Mouse (Mus musculus) midbrain, embryonic 16.5 days (tissue): ENCODE results near the gene Dnaic2. TPM values are rescaled to one million over a fixed set of nuclear protein-coding genes. Genes with fewer than 3 reads are reported as not detected.

Experiments used
- ATAC-seq: fragments of 200-750 bp; cut with Nextera tagmentation; 2 replicates; pipeline ENCODE4 v1.8.0; 2017; ENCODE audit warnings: moderate TSS enrichment
- H3K27ac ChIP-seq: fragments of 300-500 bp; sonication (generic); 2 replicates; pipeline ENCODE4 v1.5.1; 2014; ENCODE audit warnings: mild to moderate bottlenecking, low read length, mixed read lengths
- H3K27me3 ChIP-seq: fragments of 300-500 bp; sonication (generic); 2 replicates; pipeline ENCODE4 v1.6.1; 2014; ENCODE audit warnings: low read depth, low read length, mixed read lengths; ENCODE audit not compliant: control insufficient read depth, insufficient read depth
- H3K36me3 ChIP-seq: fragments of 300-500 bp; sonication (generic); 2 replicates; pipeline ENCODE4 v1.6.1; 2014; ENCODE audit warnings: mild to moderate bottlenecking, low read length, moderate library complexity, mixed read lengths; ENCODE audit not compliant: control insufficient read depth, insufficient read depth
- H3K4me1 ChIP-seq: fragments of 300-500 bp; sonication (generic); 2 replicates; pipeline ENCODE4 v1.6.1; 2014; ENCODE audit warnings: mild to moderate bottlenecking, low read length, mixed read lengths; ENCODE audit not compliant: control insufficient read depth, insufficient read depth
- H3K4me2 ChIP-seq: fragments of 300-500 bp; sonication (generic); 2 replicates; pipeline ENCODE4 v1.6.1; 2014; ENCODE audit warnings: mild to moderate bottlenecking, low read length, mixed read lengths
- H3K4me3 ChIP-seq: fragments of 300-500 bp; sonication (generic); 2 replicates; pipeline ENCODE4 v1.5.1; 2014; ENCODE audit warnings: low read depth, mild to moderate bottlenecking, low read length, moderate library complexity, mixed read lengths
- H3K9ac ChIP-seq: fragments of 300-500 bp; sonication (generic); 2 replicates; pipeline ENCODE4 v1.6.1; 2014; ENCODE audit warnings: low read depth, low read length, mixed read lengths
- H3K9me3 ChIP-seq: fragments of 300-500 bp; sonication (generic); replicated peaks from 2 replicates; pipeline ENCODE4 v1.6.1; 2014; ENCODE audit warnings: mild to moderate bottlenecking, low read length, mixed read lengths; ENCODE audit not compliant: control insufficient read depth, poor library complexity, severe bottlenecking
- WGBS: fragments of 180-500 bp; shearing (Covaris S2); extraction: QIAGEN DNeasy Blood & Tissue Kit; methylation state at CpG from one replicate; pipeline ENCODE4 v1.1.7; 2014; 5-methylcytosine and 5-hydroxymethylcytosine counted together
- polyA plus RNA-seq: library from polyadenylated mRNA; unstranded; fragments of >200 nt; fragmentation: Nextera tagmentation; extraction: Ambion mirVana; gene quantifications from 2 replicates; pipeline ENCODE4 v1.2.1, GENCODE M21; 2015

Dnaic2 gene
- polyA plus RNA-seq, 1 experiment from 2014 or later: 3.1 TPM

GRCm38 (mm10) chr11:114685526-114686040 is 41.6 kb upstream of the Dnaic2 start:
- Histone ChIP-seq H3K27ac (no peak overlapping the region), H3K4me3 (no peak overlapping the region), H3K9me3 (no peaks in the 10 kb centered on the region), H3K27me3 (no peaks in the 10 kb centered on the region), H3K4me2 (no peak overlapping the region), H3K9ac (no peak overlapping the region), H3K36me3 (no peaks in the 10 kb centered on the region), H3K4me1 (peaks cover 2% of the 10 kb centered on the region; the same call in 1 of the 2 replicates)
- no peak for ATAC-seq
- WGBS: 84% methylated on average over 9 of the region's 9 CpGs

DNA sequence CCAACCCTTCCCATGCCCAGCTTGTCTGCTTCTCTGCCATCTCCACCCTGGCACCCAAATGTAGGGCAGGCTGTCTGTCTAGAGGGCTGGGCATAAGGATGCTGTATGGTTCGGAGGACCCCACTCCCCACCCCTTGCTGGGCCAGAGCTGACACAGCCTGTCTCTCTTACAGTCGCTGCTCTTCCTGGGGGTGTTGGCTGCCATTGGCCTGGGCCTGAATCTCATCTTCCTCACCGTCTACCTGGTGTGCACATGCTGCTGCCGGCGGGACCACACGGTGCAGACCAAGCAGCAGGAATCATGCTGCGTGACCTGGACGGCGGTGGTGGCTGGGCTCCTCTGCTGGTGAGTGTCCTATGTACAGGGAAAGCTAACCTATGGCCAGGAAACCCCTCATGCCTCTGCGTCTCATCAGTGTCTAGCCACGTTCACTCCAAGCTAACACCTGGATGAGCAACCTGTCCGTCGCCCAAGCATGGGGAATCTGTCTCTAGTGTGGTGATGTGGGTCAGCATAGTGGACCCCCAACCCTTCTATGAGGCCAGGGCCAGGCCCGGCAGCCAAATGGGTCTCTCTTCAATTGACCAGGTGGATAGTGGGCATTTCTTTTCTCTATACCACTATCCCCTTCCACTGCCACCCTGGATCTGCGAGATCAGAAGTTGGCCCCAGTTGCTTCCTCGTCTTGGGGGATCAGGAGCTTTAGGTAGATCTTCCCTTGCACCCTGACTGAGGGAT is 40.8 kb upstream of the Dnaic2 start:
- Histone ChIP-seq H3K4me1 (peaks cover 2% of the 10 kb centered on the region; the same call in 1 of the 2 replicates), H3K4me2 (no peak overlapping the region), H3K4me3 (no peak overlapping the region), H3K9ac (no peak overlapping the region), H3K9me3 (no peaks in the 10 kb centered on the region), H3K27me3 (no peaks in the 10 kb centered on the region), H3K27ac (no peak overlapping the region), H3K36me3 (no peaks in the 10 kb centered on the region)
- ATAC-seq: no peak
- 90% methylated on average over 16 of the region's 16 CpGs for WGBS

DNA sequence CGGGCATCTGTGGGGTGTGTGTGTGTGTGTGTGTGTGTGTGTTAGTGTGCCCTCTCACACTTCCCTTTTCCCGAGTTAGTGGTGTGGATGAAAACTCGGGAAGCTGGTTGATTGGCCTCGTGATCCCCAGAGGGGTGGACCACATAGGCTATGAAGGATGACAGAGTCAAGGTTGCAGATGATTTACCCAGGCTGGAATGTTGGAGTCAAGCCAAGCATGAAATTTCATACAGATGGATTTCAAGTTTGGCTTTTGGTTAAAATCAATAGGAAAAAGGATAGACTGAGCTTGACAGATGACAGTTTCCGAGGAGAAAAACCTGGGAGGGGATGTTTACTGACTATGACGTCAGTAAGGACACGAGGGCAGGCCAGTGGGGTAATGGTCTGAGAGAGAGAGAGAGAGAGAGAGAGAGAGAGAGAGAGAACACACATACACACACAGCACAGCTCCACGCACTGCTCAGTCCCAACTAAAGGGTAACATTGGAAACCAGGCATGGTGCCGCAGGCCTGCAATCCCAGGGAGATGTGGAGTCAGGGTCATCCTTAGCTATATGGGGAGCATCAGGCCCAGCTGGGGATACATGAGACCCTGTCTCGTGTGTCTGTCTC is 39.5 kb upstream of the Dnaic2 start:
- Histone ChIP-seq H3K9ac (no peak overlapping the region), H3K27me3 (no peaks in the 10 kb centered on the region), H3K4me3 (no peak overlapping the region), H3K27ac (no peak overlapping the region), H3K36me3 (no peaks in the 10 kb centered on the region), H3K4me2 (no peak overlapping the region), H3K9me3 (no peaks in the 10 kb centered on the region), H3K4me1 (peaks cover 2% of the 10 kb centered on the region; the same call in 1 of the 2 replicates)
- no peak for ATAC-seq
- 62% methylated on average over 10 of the region's 10 CpGs for WGBS

DNA sequence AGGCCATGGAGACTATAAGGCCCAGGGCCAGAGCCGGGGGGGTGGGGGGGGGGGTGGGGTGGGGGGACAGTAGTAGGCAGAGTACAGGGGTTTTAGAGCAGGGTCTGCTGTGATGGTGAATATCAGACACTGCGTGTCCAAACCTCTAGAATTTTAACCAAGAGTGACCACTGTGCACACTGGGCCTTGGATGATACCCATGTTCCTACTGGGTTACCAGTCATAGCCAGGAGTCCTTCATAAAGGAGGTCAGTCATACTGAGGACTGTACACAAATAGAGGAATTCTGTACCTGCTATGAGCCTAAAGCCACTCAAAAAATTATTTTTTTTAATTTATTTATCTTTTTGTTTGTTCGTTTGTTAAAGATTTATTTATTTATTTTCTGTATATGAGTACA is 38.5 kb upstream of the Dnaic2 start:
- H3K4me2 ChIP-seq: no peak overlapping the region
- no peak overlapping the region for H3K27ac ChIP-seq
- no peak for ATAC-seq
- no peaks in the 10 kb centered on the region for H3K27me3 ChIP-seq
- H3K4me3 ChIP-seq: no peak overlapping the region
- peaks cover 2% of the 10 kb centered on the region; the same call in 1 of the 2 replicates for H3K4me1 ChIP-seq
- 89% methylated on average over 2 of the region's 3 CpGs for WGBS
- H3K36me3 ChIP-seq: no peaks in the 10 kb centered on the region
- no peaks in the 10 kb centered on the region for H3K9me3 ChIP-seq
- no peak overlapping the region for H3K9ac ChIP-seq

- Histone ChIP-seq H3K9me3 (no peaks in the 10 kb centered on the region), H3K4me2 (no peak overlapping the region), H3K9ac (no peak overlapping the region), H3K4me3 (no peak overlapping the region), H3K4me1 (peaks cover 2% of the 10 kb centered on the region; the same call in 1 of the 2 replicates), H3K27me3 (no peaks in the 10 kb centered on the region), H3K36me3 (0 out of 2 replicates have a peak, but pooled peaks cover 2% of the 10 kb centered on the region), H3K27ac (no peak overlapping the region)
- 90% methylated on average over 15 of the region's 15 CpGs for WGBS
- ATAC-seq: no peak
Observed at GRCm38 (mm10) chr11:114690192-114690591, 37.0 kb upstream of the Dnaic2 start.

DNA sequence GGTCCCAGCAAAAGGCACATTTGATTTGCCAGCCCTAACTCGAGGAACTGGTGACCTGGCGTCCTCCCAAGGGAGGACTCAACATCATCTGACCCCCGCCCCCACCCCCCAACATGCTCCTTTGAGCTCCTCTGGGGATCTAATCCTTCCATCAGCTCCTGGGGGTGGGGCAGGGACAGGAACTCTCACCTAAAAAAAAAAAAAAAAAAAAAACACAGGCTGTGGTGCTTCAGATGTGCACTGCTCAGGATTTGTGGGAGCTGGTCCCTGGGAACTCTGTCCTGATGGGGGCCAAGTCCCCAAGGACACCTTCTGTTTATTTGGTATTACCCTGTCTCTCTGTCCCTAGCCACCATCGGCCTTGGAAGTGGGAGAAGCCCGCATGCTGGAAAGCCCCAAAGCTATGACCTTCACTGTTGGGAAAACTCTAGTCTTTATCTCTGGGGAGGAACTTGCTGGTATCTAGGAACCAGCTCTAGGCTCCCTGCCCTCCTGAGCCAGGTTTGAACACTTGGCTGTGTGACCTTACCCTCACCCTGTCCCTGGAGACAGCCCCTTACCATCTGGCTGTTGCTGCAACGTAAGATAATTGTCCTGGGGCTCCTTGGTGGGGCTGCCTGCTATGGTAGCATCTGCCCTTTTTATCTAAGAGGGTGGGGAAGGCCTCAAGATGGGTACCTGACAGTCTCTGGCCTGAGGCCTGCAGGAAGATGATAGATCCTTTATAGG is 35.6 kb upstream of the Dnaic2 start:
- H3K4me1 ChIP-seq: no peaks in the 10 kb centered on the region

GRCm38 (mm10) chr11:114692601-114693000 is 34.6 kb upstream of the Dnaic2 start:
- ATAC-seq: no peak
- H3K4me1 ChIP-seq: no peaks in the 10 kb centered on the region
- no peak overlapping the region for H3K4me3 ChIP-seq
- H3K27me3 ChIP-seq: no peaks in the 10 kb centered on the region
- H3K27ac ChIP-seq: no peak overlapping the region
- H3K9ac ChIP-seq: no peak overlapping the region
- no peak overlapping the region for H3K4me2 ChIP-seq
- no peaks in the 10 kb centered on the region for H3K9me3 ChIP-seq
- 0 out of 2 replicates have a peak, but pooled peaks cover 2% of the 10 kb centered on the region for H3K36me3 ChIP-seq
- 37% methylated on average over 7 of the region's 7 CpGs for WGBS

More for the DNA sequence above, 35.6 kb upstream of the Dnaic2 start:
- H3K4me2 ChIP-seq: no peak overlapping the region
- ATAC-seq: no peak
- H3K36me3 ChIP-seq: 0 out of 2 replicates have a peak, but pooled peaks cover 2% of the 10 kb centered on the region
- no peak overlapping the region for H3K4me3 ChIP-seq
- H3K9me3 ChIP-seq: no peaks in the 10 kb centered on the region
- H3K27ac ChIP-seq: no peak overlapping the region
- 66% methylated on average over 6 of the region's 6 CpGs for WGBS
- no peaks in the 10 kb centered on the region for H3K27me3 ChIP-seq
- H3K9ac ChIP-seq: no peak overlapping the region

DNA sequence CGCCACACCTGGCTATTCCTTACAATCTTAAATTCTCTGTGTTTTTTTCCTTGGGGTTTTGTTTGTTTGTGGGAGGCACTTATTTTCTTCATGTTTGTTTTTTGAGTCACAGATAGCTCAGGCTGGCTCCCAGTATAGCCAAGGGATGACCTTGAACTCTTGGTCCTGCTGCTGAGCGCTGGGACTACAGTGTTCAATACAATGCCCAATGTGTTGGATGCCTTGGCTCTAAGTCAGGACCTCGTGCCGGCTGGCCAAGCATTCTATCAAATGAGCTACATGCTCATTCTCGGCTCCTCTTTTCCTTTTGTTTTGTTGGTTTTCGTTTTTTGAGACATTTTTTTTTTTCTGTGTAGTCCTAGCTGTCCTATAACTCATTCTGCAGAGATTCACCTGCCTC is 33.8 kb upstream of the Dnaic2 start:
- no peak overlapping the region for H3K9ac ChIP-seq
- ATAC-seq: no peak
- no peak overlapping the region for H3K4me2 ChIP-seq
- H3K9me3 ChIP-seq: no peaks in the 10 kb centered on the region
- H3K4me3 ChIP-seq: no peak overlapping the region
- 0 out of 2 replicates have a peak, but pooled peaks cover 2% of the 10 kb centered on the region for H3K36me3 ChIP-seq
- 88% methylated on average over 6 of the region's 6 CpGs for WGBS
- H3K4me1 ChIP-seq: no peaks in the 10 kb centered on the region
- H3K27ac ChIP-seq: no peak overlapping the region
- H3K27me3 ChIP-seq: no peaks in the 10 kb centered on the region
